Mouse (Mus musculus) spleen, adult 2 months (tissue): ENCODE results near the gene Rnf2.

Experiments used
- CTCF ChIP-seq: fragments of 200-500 bp; IDR thresholded peaks from 2 replicates; pipeline ENCODE4 v1.5.1; 2011; ENCODE audit warnings: mild to moderate bottlenecking, inconsistent platforms; ENCODE audit not compliant: insufficient read depth, insufficient read length, insufficient replicate concordance; ENCODE audit errors: extremely low read depth
- POLR2A ChIP-seq: fragments of 200-500 bp; IDR thresholded peaks from 2 replicates; pipeline ENCODE4 v1.6.1; 2011; ENCODE audit warnings: low read depth, low read length, inconsistent platforms

GRCm38 (mm10) chr1:151543796-151544477 lies 43.2 kb upstream of the Rnf2 start:
- TF ChIP-seq CTCF (no peak), POLR2A (no peak)
